14 mouse cellular contexts compared by ENCODE assay signal in the genomic region with DNA sequence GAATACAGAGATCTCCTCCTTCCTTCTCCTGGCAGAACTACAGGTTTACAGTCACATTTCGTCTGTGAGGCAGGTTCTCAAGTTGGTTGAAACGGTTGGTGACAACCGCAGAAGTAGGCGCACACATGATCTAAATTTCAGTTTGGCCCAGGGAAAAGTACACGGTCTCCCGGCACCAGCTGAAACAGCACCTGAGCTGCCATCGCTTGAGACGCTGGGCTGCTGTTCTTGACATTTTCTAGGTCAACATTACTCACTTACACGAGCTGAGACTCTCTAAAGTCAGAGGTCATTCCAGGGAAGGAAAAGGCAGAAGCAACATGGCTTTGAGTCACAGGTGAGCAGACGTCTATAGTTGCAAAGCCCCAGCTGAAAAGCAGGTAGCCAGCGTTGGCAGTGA.
"Had no signal": no experiment of that assay in that cellular context is flagged by ENCODE, and none has a peak within 500 bp of the region (broad histone marks: within the 10 kb centered on the region; RNA-seq: fewer than 3 reads in every experiment).

No protein-coding gene starts in this region.

- H3K4me3 ChIP-seq: kidney, embryonic 15.5 days; left cerebral cortex, adult 2 months; liver, embryonic 13.5 days had no signal

- DNase-seq: kidney, adult 11 months; kidney, adult 8-10 months; kidney, postnatal 10 days; kidney, postnatal 36 days; layer of hippocampus, postnatal 36 days; liver, embryonic 13.5 days; lung, embryonic 14.5 days; lung, postnatal 10 days; midbrain, embryonic 14.5 days; thymus, adult 2 months; thymus, postnatal 25 days had no signal

- H3K27ac ChIP-seq: kidney, embryonic 15.5 days; left cerebral cortex, adult 2 months; liver, embryonic 13.5 days; stomach, postnatal 0 days had no signal

- H3K27me3 ChIP-seq: kidney, embryonic 15.5 days; liver, embryonic 13.5 days had no signal
